Mouse (Mus musculus): Measurements from ENCODE around the gene Usp6nl. TPM values are rescaled to one million over a fixed set of nuclear protein-coding genes. Genes with fewer than 3 reads are reported as not detected.
A peak's percentile ranks its signal among the peaks of the same experiment; 100 is the strongest.

Gene Usp6nl
- 8.0 and 8.5 TPM in 2 replicates for polyA plus RNA-seq (2014; fragmentation: Nextera tagmentation; extraction: Ambion mirVana)

DNA sequence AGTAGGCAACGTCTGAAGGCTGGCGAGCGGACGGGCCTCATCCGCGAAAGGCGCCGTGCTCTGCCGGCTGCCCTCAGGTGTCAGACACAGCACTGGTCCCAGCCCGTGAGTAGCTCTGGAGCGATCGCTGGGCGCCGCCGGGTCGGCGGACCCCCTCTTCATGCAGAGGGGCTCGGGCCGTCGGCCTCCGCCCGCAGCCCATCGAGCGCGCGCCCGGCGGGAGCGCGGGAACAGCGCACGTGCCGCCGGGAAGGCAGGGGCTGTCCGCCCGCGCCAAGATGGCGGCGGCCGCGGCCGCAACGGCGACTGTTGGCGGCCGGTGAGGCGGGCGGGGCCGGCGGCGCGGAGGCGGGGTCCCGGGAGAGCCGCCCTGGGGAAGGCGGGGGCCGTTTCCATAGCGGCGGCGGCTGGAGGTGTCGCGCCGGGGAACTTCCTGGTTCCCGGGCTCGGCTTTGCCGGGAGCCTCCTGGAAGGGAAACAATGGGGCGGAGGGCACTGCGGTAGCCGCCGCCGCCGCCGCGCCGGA, at the start of gene Usp6nl:
Gene Usp6nl (plus strand): TSS at position 292 of the 526 bp plus-strand sequence.
- peak; percentile 88 for ATAC-seq (ENCODE audit: low read depth)
- H3K9me3 ChIP-seq (ENCODE audit: control insufficient read depth, low read length), result no peaks in the 10 kb centered on the region
- peak within 1 kb of the TSS; percentile 90 for H3K9ac ChIP-seq (ENCODE audit: low read depth, low read length)
- DNase-seq (ENCODE audit: low spot score), result peak; percentile 88
- H3K4me1 ChIP-seq (ENCODE audit: control insufficient read depth, insufficient read depth, low read length), result peaks cover 29% of the 10 kb centered on the region
- H3K4me3 ChIP-seq (ENCODE audit: low read depth, low read length), result peak within 1 kb of the TSS; percentile 98
- under 1% methylated on average over 13 of the region's 75 CpGs for WGBS
- peak within 1 kb of the TSS; percentile 97 for H3K27ac ChIP-seq (replicated peaks; ENCODE audit: low read depth, low read length)
- H3K27me3 ChIP-seq (replicated peaks; ENCODE audit: control insufficient read depth, insufficient read depth, low read length), result no peaks in the 10 kb centered on the region
- H3K36me3 ChIP-seq (ENCODE audit: control insufficient read depth, insufficient read depth, low read length), result no peaks in the 10 kb centered on the region
- peak within 1 kb of the TSS; percentile 70 for H3K4me2 ChIP-seq (ENCODE audit: low read depth, low read length)

GRCm38 (mm10) chr2:6273392-6273845, 49.0 kb upstream of the Usp6nl start:
- H3K4me1 ChIP-seq (ENCODE audit: control insufficient read depth, insufficient read depth, low read length), result peaks cover 13% of the 10 kb centered on the region
- H3K4me2 ChIP-seq (ENCODE audit: low read depth, low read length), result peak overlapping the region; percentile 19
- WGBS, result 12% methylated on average over 10 of the region's 10 CpGs
- DNase-seq (ENCODE audit: low spot score) (peak; percentile 45), ATAC-seq (ENCODE audit: low read depth) (no peak)
- peak overlapping the region; percentile 44; the same call in 1 of the 2 replicates for H3K27ac ChIP-seq (replicated peaks; ENCODE audit: low read depth, low read length)
- no peaks in the 10 kb centered on the region for H3K36me3 ChIP-seq (ENCODE audit: control insufficient read depth, insufficient read depth, low read length)
- H3K9me3 ChIP-seq (ENCODE audit: control insufficient read depth, low read length), result no peaks in the 10 kb centered on the region
- H3K27me3 ChIP-seq (replicated peaks; ENCODE audit: control insufficient read depth, insufficient read depth, low read length), result no peaks in the 10 kb centered on the region
- H3K9ac ChIP-seq (ENCODE audit: low read depth, low read length), result no peak overlapping the region
- H3K4me3 ChIP-seq (ENCODE audit: low read depth, low read length), result no peak overlapping the region

DNA sequence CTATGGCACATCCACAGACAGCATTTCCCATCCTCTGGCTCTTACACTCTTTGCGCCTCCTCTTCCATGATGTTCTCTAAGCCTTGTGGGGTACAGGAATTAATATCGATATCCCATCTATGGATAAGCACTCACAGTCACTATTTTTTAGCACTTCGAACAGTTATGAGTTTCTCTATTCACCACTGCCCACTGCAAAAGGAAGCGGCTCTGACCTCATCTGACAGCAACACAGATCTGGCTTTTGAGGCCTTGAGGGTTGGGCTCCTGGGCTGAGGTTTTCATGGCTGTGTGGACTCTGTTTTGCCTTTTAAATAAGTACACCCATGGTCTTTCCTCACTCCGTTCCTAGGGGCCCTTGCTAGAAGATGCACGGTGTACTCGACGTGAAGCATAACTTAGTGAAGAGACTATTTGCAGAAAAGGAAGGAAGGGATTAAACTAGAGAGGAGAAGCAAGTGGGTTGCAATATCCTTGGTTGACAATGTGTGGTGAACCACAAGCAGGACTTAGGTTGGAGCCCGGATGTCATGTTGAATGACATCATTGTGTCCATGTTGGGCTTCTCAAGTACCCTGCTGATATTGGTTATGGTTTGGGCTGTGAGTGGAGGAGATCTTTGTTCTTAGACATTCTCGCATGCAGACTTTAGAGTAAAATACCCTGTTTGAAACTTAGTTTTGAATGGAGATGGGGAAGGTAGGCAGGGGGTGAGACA, 43.5 kb upstream of the Usp6nl start:
- H3K36me3 ChIP-seq (ENCODE audit: control insufficient read depth, insufficient read depth, low read length), result no peaks in the 10 kb centered on the region
- H3K27ac ChIP-seq (replicated peaks; ENCODE audit: low read depth, low read length), result no peak overlapping the region
- H3K4me2 ChIP-seq (ENCODE audit: low read depth, low read length), result no peak overlapping the region
- no peak for DNase-seq (ENCODE audit: low spot score)
- WGBS, result 82% methylated on average over 10 of the region's 10 CpGs
- H3K4me3 ChIP-seq (ENCODE audit: low read depth, low read length), result no peak overlapping the region
- no peak overlapping the region for H3K9ac ChIP-seq (ENCODE audit: low read depth, low read length)
- no peaks in the 10 kb centered on the region for H3K9me3 ChIP-seq (ENCODE audit: control insufficient read depth, low read length)
- no peaks in the 10 kb centered on the region for H3K27me3 ChIP-seq (replicated peaks; ENCODE audit: control insufficient read depth, insufficient read depth, low read length)
- no peak for ATAC-seq (ENCODE audit: low read depth)
- peaks cover 4% of the 10 kb centered on the region; the same call in 1 of the 2 replicates for H3K4me1 ChIP-seq (ENCODE audit: control insufficient read depth, insufficient read depth, low read length)

DNA sequence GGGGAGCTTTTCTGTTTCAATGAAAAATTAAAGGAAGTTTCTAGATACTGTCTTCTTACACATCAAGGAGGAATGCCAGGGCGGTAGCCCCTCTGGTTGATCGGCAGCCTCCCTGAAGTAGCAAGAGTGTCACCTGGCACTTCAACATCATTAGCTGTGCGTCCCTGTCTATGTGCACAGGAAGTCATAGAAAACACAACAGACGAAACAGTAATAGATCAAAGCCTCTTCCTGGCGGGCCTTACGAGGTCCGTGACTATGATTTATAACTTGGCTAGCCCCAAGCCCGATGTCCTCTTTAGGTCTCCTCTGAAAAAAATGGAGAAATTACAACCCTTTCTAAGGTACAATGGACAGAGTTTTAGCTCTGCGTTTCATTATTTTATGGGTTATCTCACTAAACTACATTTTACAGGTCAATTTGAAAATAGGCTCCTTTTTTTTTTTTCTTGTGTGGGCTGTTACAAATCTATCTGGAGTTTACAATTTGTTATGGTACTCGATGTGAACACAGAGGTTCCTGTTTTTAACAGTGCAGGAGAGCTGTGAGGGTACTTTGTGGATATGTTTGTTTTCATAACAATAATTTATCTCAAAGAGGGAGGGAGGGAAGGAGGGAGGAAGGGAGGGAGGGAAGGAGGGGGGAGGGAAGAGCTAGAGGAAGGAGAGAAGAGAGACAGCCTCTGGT, 42.7 kb upstream of the Usp6nl start:
- H3K4me2 ChIP-seq (ENCODE audit: low read depth, low read length), result no peak overlapping the region
- no peaks in the 10 kb centered on the region for H3K9me3 ChIP-seq (ENCODE audit: control insufficient read depth, low read length)
- WGBS, result 57% methylated on average over 10 of the region's 10 CpGs
- DNase-seq (ENCODE audit: low spot score) (no peak), ATAC-seq (ENCODE audit: low read depth) (no peak)
- no peak overlapping the region for H3K27ac ChIP-seq (replicated peaks; ENCODE audit: low read depth, low read length)
- H3K36me3 ChIP-seq (ENCODE audit: control insufficient read depth, insufficient read depth, low read length), result no peaks in the 10 kb centered on the region
- no peaks in the 10 kb centered on the region for H3K4me1 ChIP-seq (ENCODE audit: control insufficient read depth, insufficient read depth, low read length)
- H3K9ac ChIP-seq (ENCODE audit: low read depth, low read length), result no peak overlapping the region
- no peak overlapping the region for H3K4me3 ChIP-seq (ENCODE audit: low read depth, low read length)
- no peaks in the 10 kb centered on the region for H3K27me3 ChIP-seq (replicated peaks; ENCODE audit: control insufficient read depth, insufficient read depth, low read length)

- Histone ChIP-seq H3K4me2 (ENCODE audit: low read depth, low read length) (no peak overlapping the region), H3K27me3 (replicated peaks; ENCODE audit: control insufficient read depth, insufficient read depth, low read length) (no peaks in the 10 kb centered on the region), H3K27ac (replicated peaks; ENCODE audit: low read depth, low read length) (no peak overlapping the region), H3K4me1 (ENCODE audit: control insufficient read depth, insufficient read depth, low read length) (no peaks in the 10 kb centered on the region), H3K4me3 (ENCODE audit: low read depth, low read length) (no peak overlapping the region), H3K9ac (ENCODE audit: low read depth, low read length) (no peak overlapping the region), H3K36me3 (ENCODE audit: control insufficient read depth, insufficient read depth, low read length) (no peaks in the 10 kb centered on the region), H3K9me3 (ENCODE audit: control insufficient read depth, low read length) (no peaks in the 10 kb centered on the region)
- ATAC-seq (ENCODE audit: low read depth), result no peak
- DNase-seq (ENCODE audit: low spot score), result no peak
- WGBS, result 76% methylated on average over 2 of the region's 2 CpGs
Measured at GRCm38 (mm10) chr2:6283569-6283968, 38.9 kb upstream of the Usp6nl start.

GRCm38 (mm10) chr2:6284784-6285183, 37.7 kb upstream of the Usp6nl start:
- no peak for DNase-seq (ENCODE audit: low spot score)
- Histone ChIP-seq H3K9ac (ENCODE audit: low read depth, low read length) (no peak overlapping the region), H3K4me3 (ENCODE audit: low read depth, low read length) (no peak overlapping the region), H3K4me1 (ENCODE audit: control insufficient read depth, insufficient read depth, low read length) (no peaks in the 10 kb centered on the region), H3K36me3 (ENCODE audit: control insufficient read depth, insufficient read depth, low read length) (no peaks in the 10 kb centered on the region), H3K4me2 (ENCODE audit: low read depth, low read length) (no peak overlapping the region), H3K27me3 (replicated peaks; ENCODE audit: control insufficient read depth, insufficient read depth, low read length) (no peaks in the 10 kb centered on the region), H3K27ac (replicated peaks; ENCODE audit: low read depth, low read length) (no peak overlapping the region), H3K9me3 (ENCODE audit: control insufficient read depth, low read length) (no peaks in the 10 kb centered on the region)
- WGBS, result 80% methylated on average over 3 of the region's 3 CpGs
- ATAC-seq (ENCODE audit: low read depth), result no peak

DNA sequence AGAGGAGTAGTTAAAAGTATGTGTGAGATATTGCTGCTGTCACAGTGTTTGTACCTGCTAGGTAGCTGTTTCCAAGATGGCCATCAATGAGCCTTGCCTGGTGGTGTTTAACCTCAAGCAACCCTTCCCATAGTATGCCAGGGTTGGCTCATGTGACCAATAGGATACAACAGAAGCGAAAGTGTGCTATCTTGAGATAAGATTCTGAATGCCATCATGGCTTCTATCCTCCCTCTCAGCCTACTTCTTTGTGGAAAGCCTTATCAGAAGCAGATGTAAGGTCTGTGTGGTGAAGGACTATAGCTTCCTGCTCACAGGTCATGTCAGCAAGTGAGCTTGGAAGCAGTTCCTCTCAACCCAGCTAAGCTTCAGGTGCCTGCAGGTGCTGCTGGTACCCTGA, 36.7 kb upstream of the Usp6nl start:
- WGBS, result 94% methylated on average over 1 of the region's 1 CpGs
- H3K36me3 ChIP-seq (ENCODE audit: control insufficient read depth, insufficient read depth, low read length), result no peaks in the 10 kb centered on the region
- H3K27me3 ChIP-seq (replicated peaks; ENCODE audit: control insufficient read depth, insufficient read depth, low read length), result no peaks in the 10 kb centered on the region
- no peak overlapping the region for H3K9ac ChIP-seq (ENCODE audit: low read depth, low read length)
- ATAC-seq (ENCODE audit: low read depth) (no peak), DNase-seq (ENCODE audit: low spot score) (no peak)
- H3K9me3 ChIP-seq (ENCODE audit: control insufficient read depth, low read length), result no peaks in the 10 kb centered on the region
- H3K4me1 ChIP-seq (ENCODE audit: control insufficient read depth, insufficient read depth, low read length), result no peaks in the 10 kb centered on the region
- H3K27ac ChIP-seq (replicated peaks; ENCODE audit: low read depth, low read length), result no peak overlapping the region
- H3K4me2 ChIP-seq (ENCODE audit: low read depth, low read length), result no peak overlapping the region
- H3K4me3 ChIP-seq (ENCODE audit: low read depth, low read length), result no peak overlapping the region

- H3K9me3 ChIP-seq (ENCODE audit: control insufficient read depth, low read length), result no peaks in the 10 kb centered on the region
- ATAC-seq (ENCODE audit: low read depth), result no peak
- no peaks in the 10 kb centered on the region for H3K4me1 ChIP-seq (ENCODE audit: control insufficient read depth, insufficient read depth, low read length)
- no peak for DNase-seq (ENCODE audit: low spot score)
- 65% methylated on average over 11 of the region's 11 CpGs for WGBS
- no peaks in the 10 kb centered on the region for H3K36me3 ChIP-seq (ENCODE audit: control insufficient read depth, insufficient read depth, low read length)
- H3K4me3 ChIP-seq (ENCODE audit: low read depth, low read length), result no peak overlapping the region
- no peak overlapping the region for H3K27ac ChIP-seq (replicated peaks; ENCODE audit: low read depth, low read length)
- no peaks in the 10 kb centered on the region for H3K27me3 ChIP-seq (replicated peaks; ENCODE audit: control insufficient read depth, insufficient read depth, low read length)
- H3K9ac ChIP-seq (ENCODE audit: low read depth, low read length), result no peak overlapping the region
- H3K4me2 ChIP-seq (ENCODE audit: low read depth, low read length), result no peak overlapping the region
Measured at GRCm38 (mm10) chr2:6293825-6294444, 28.5 kb upstream of the Usp6nl start.
